Mouse (Mus musculus) liver, adult (tissue): ENCODE results near the gene Npsr1.

ENCODE experiments used
- GATA4 ChIP-seq: IDR thresholded peaks from 2 replicates; pipeline ENCODE4 v1.6.1; 2014; ENCODE audit warnings: mild to moderate bottlenecking, low read length; ENCODE audit not compliant: insufficient replicate concordance

Gene Npsr1

DNA sequence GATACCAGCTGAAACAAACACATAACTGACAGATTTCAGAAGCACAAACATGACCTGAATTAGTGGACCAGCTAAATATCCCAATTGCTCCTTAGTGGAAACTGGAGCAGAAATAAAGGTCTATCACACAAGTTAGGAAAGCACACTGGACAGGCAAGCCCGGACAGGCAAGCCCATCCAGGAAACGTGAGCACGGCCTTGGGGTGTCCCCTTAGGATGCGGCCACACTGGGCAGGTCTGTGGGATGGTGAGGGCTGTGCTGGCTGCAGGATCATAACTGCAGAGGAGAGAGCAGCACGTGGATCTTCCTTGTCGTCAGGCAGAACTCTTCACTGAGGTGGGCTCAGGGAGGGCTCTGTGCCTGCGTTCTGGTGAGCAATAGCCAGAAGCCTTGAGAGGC is at the start of gene Npsr1:
Gene Npsr1 (plus strand): TSS at position 301 of the 400 bp plus-strand sequence.
- TF ChIP-seq GATA4 = no peak

DNA sequence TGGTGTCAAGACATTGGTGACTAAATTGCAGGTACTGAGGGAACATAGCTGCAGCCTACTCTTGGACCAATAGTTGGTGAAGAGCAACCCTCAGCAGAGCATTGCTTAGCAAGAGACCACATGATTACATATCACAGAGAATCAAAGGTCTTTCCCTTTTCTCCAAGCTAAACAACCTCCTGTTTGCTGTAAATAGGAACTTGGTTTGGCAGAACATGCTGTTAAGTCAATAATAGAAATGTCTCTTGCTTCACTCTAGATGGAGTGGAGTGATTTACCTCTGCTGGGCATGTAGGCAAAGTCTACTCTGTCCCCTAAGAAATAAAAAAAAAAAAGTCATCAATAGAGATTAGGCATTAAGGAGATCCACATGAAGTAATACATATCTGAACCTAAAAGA is 46.3 kb upstream of the Npsr1 start:
- no peak for TF ChIP-seq GATA4

DNA sequence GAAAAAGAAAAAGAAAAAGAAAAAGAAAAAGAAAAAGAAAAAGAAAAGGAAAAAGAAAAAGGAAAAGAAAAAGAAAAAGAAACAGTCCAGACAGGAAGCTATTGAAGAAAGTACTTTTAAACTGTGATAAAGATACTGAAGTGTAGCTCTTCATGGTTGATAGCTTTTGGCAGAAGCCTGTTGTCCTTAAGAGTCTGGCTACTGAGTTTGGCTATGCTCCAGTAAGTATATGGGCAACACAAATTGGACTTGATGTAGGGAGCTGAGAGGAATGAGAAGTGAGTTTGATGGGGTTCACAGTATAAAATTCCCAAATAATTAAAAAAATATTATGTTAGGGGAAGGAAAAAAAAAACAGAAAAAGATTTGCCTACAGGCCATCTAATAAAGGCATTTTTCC is 34.5 kb upstream of the Npsr1 start:
- TF ChIP-seq GATA4 = no peak

DNA sequence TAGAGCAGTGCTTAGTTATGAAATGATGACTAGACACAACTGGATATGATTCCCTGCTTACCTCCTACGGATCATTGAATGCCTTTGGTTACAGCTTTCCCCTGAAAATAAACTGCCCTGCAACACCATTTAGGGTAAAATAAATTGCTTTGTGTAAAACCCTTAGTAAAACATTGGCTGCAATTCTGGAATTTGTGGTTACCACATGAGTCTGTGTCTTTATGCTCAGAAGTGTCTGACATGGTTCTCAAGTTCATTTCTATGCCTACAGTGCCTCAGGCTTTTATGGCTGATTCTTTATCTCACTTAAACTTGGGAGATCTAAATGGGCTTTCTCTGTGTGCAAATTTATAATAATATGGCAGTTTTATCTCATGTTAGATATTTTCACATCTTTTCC is 26.1 kb upstream of the Npsr1 start:
- no peak for TF ChIP-seq GATA4

- no peak for TF ChIP-seq GATA4
Measured at GRCm38 (mm10) chr9:24077596-24077995, 20.2 kb upstream of the Npsr1 start.

DNA sequence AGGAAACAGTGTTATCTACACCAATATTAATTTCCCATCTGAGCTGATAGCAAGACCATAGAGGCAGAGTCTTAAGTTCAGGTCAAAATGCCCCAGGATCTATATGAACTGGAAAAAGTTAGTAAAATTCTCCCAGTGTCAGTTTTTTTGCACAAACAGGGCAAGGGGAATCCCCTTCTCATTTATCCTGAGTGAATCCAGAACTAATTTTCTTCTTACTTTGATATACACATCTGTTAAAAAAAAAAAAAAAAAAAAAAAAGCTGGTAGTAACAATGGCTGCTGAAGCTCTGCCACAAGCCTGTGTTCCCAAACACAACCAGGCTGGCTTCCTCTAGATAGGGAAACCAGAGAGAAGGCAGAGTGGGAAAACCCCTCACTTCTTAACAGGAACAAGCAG is 5.9 kb upstream of the Npsr1 start:
- no peak for TF ChIP-seq GATA4

DNA sequence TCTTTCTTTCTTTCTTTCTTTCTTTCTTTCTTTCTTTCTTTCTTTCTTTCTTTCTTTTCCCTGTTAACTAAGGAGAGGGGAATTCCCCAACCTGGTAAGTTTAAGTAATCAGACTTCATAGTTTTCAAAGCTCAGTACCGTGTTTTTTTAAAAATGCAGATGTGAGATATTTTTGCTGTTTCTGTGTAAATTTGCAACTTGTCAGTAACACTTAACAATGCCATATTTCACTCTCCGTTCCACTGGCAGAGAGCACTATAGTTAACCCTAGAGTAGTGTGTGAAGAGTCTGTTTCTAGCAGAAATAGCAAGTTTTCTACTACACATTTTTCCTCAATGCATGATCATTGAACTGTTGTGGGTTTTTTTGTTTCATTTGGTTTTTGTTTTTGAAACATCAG is 730 bp downstream of the Npsr1 start:
- no peak for TF ChIP-seq GATA4

DNA sequence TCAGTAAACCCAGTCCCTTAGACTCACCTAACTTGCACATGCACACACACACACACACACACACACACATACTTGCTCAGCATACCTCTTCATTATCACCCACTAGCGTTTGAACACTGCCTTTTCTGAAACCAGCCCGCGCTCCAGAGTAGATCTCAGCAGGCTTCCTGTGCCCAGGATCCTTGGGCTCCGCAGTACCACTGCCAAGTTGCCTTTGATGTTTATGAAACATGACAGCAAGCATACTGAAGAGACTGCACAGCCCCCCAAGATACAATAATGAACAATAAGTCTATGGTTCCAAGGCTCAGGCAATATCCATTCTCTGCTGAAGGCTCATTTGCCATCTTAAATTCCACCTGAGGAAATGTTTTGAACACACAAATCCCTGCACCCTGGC is 1.8 kb downstream of the Npsr1 start:
- TF ChIP-seq GATA4 = no peak

DNA sequence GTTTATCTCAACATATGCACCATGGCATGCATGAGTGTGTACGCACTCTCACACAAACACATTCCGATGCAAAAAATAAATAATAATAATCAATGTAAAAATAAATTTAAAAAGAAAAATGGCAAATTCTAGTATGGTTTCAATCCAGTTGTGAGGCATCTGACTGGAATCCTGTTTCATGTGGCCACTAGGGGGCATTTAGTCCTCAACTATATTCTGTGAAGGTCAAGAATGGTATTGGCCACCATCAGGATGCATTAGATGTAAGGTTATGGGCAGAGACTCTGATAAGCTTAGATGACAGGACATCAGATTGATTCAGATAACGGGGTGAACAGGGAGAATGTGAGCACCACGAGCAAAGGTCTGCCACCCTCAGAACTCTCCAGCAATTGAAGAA is 21.6 kb downstream of the Npsr1 start:
- TF ChIP-seq GATA4 = no peak

DNA sequence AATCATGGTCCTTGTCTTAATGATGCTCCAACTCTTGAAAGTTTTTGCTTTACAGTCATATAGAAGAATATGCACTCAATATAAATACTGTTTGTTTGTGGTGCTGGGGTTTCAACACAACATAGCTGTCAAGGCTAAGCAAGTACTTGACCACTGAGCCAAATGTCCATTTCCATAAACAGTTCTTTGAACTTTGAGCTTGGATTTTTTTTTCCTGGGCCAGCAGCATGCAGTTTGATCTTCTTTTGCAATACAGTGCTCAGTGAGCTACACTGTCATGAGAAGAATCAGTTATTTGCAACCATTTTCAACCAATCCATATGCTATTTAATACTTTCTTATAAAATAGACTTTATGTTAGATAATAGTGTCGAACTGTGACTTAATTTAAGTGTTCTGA is 35.3 kb downstream of the Npsr1 start:
- TF ChIP-seq GATA4 = no peak

DNA sequence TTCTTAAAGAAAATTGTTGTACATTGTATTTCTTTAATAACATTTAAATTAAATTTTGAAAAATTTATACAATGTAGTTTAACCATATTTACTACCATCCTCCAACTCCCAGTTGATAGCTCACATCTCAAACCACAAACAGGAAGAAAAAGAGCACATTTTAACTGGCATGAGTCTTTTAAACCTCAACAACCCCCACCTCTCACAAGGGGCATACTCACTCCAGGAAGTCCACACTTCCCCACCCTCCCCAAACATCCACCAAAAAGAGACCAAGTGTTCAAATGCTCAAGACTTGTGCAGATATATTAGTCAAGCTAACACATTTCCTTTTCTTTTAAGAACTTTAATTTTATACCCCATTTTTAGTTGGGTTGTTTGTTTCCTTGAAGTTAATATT is 38.6 kb downstream of the Npsr1 start:
- TF ChIP-seq GATA4 = no peak

DNA sequence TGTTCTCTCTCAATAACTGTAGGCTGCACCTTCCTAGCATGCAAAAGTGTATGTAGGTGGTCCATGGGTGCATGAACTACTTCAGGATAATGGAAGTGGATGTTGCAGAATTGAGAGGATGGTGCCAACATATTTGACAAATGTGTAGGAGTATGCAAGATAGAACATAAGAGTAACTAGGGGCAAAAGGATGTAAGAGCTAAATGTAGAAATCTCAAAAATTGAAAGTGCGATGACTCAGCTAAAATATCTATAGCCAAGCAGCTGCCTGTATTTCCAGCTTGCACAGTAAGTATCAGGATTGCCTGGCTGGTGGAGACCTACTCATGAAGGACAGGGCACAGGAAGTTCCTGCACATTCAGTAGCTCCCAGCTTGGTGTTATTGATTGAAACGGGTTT is 46.5 kb downstream of the Npsr1 start:
- TF ChIP-seq GATA4 = no peak

DNA sequence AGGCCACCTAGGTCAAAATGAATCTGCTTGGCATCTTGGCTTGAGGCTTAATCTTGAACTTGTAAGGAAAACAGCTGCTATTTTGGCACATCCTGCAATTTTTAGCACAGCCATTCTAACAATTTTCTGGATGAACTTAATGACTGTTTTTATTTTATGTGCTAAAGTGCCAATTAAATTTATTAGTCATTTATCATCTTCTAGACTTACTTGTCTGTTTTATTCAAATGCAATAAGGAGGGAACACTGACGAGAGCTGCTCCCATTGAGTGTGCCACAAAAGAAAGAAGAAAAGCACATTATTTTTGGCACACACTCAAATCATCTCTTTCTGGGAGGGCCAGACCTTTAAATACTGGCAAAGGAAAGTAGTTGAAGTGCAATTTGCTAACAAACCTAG is 59.4 kb downstream of the Npsr1 start:
- TF ChIP-seq GATA4 = no peak

- no peak for TF ChIP-seq GATA4
Measured at GRCm38 (mm10) chr9:24160409-24160808, 62.6 kb downstream of the Npsr1 start.

DNA sequence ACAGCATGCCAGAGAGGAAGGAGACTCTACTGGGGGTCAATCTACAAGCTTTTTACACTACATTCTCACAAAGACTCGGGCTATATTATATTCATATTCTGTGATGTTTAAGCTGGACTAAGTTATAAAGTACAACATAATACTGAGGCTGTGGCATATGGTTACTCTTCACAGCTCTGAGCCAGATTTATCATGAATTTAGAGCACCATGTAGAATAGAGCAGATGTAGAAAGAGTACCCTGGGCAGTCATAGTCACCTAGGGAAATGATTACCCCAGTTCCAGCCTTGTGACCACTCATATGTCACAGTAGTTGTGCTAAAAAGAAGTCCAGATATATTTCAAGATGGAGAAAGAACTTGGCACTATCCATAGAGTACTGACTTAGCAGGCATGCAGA is 70.7 kb downstream of the Npsr1 start:
- no peak for TF ChIP-seq GATA4

- no peak for TF ChIP-seq GATA4
Measured at GRCm38 (mm10) chr9:24170728-24171127, 72.9 kb downstream of the Npsr1 start.

- TF ChIP-seq GATA4 = no peak
Measured at GRCm38 (mm10) chr9:24178744-24179143, 80.9 kb downstream of the Npsr1 start.

GRCm38 (mm10) chr9:24180926-24181325 is 83.1 kb downstream of the Npsr1 start:
- TF ChIP-seq GATA4 = no peak
